Mouse (Mus musculus) spleen, embryonic (tissue): ENCODE measurements around the gene Pnma1.

Source experiments
- CTCF ChIA-PET: fragments of 350-600 bp; sonication (Branson Sonifier 250); formaldehyde crosslinking; loops from one replicate; lab custom pipeline; 2022; lab: Charles Lee

Pnma1 gene

DNA sequence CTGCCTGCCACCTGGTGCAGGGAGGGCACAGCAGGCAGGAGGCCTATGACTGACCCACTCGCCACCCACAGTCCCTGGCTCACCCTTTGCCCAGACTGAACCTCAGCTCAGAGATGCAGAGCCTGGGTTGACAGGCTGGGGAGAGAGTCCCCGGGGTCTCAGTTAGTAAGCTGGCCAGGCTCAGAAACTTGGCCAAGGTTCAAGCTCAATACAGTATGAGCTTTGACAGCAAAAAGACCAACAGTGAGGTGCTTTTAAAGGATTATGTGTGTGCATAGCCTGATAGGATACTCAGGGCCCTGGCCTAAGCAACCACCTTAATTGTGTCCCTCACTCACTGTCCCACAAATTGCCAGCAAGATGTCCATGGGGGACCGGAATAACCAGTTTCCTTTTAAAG lies 31.8 kb upstream of the Pnma1 start:
- CTCF ChIA-PET, result no interaction called here

DNA sequence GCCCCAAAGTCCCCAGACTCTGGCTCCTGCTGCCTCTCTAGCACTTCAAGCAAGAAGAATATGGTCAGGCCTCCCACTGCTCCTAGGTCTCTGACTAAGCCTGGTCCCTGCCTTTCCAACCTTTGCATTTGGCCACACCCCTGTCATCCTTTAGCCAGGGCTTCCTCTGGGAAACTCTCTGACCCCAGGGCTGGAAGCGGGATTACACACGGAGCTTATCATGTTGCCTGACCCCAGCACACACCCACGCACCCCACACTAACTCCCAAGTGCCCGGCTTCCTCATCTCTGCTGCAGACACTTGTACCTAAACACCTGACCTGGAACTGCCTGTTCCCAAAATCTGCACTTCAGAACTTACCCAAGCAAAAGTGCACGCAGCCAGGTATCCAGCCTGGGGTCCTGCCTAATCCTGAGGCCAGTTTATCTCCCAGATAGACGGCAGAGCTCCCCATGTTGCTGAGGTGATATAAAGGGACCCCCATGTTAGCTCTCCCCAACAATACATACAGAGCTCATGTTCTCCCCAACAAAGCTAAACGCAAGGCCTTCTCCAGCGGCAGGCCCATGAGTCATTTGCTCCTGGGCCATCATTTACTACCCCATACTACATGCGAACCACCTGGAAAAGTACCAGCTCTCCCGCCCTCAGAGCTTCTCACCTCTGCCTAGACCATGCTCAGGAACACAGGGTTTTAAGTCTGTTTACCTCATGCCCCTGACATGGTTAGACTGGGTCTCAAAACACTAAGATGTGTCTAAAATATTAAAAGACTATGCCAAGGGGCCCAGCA lies 30.6 kb upstream of the Pnma1 start:
- CTCF ChIA-PET, result interaction anchor here (0.7 to 5.5 kb wide), 2 partner anchors 10 to 32 kb away, joined by 3 to 40 read pairs; no protein-coding TSS in a partner anchor

DNA sequence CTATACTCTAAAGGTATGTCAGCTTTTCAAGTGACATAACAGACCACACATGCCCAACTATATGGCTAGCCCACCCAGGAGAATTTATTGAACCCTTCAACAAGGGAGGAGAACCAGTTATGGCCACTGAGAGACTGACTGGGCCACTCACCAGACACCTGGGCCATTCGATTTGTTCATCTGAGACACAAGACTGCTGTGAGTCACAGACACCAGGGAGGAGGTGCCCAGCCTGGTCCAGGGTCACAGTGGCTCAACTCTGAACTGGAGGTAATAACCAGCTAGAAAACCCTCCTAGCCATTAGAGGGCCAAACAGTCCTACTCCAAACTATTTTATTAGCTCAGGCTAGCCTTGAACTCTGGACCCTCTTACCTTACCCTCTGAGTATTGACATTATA lies 29.8 kb upstream of the Pnma1 start:
- CTCF ChIA-PET, result interaction anchor here (5.5 kb wide), 1 partner anchor 10 kb away, joined by 40 read pairs; no protein-coding TSS in a partner anchor

DNA sequence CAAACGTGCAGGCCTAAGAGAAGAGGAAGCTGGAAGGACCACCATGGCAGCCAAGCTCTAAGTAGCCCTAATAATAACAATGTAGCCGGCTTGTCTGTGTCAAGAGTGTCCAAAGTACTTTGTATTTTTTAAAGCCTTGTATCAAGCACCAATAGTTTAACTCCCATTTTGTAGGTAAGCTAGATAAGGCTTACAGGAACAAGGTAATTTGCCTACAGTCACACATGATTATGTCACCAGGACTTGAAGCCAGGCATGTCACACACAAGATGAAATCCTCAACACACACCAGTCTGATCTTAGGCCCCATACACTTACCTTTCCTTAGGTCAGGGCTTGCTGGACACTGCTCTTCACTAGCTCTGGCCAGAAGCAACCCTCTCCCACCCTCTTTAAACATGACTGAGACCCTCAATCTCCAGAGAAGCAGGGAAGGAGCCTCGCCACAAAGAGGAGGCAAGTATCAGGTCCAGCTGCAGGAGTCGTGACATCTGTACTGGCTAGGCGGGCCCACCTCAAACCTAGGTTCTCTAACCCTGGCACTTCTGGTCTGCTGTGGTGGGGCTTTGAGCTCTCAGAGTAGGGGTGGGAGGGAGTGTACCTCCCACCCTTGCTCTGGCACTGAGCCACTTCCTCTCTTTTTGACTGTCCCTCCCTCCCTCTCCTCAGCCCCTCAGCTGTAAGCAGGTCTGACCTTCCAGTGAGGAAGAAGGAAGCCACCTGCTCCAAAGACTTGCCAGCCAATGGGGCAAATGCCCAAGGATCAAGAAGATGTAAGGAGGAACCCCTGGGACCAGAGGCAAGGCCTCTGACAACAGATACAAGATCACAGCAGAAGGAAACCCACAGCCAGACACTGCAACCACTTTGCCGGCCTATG lies 28.8 kb upstream of the Pnma1 start:
- CTCF ChIA-PET, result interaction anchor here (0.6 to 5.5 kb wide), 4 partner anchors 11 to 483 kb away, joined by 3 to 40 read pairs (median 3); no protein-coding TSS in a partner anchor

DNA sequence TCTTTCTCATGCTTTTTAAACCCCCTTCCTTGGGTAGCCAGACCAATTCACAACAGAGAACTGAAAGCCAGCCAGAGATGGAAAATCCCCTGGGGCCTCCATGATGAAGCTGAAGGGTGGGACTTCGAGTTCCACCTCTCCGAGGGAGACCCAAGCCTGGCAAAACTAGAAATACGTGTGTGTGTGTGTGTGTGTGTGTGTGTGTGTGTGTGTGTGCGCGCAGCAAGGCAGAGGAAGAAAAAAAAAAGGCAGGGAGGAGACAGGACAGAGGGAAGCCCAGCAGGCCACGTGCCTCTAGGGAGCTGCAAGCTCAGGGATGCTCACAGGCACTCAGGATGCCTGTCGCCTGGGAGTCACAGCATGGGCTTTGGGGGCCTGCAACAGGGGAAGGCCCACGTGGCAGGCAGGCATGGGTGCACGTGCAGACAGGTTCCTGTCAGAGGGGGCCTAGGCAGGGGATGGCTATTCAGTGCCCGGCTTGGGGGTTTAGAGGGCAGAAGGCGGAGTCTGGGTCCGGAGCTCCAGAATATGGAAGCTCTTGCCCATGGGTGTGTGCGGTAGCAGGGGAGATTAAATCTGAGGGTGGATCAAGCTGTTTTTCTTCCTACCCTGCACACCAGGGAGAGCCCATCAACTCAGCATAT lies 28.0 kb upstream of the Pnma1 start:
- CTCF ChIA-PET, result interaction anchor here (0.6 to 5.5 kb wide), 6 partner anchors 9 to 70 kb away, joined by 3 to 40 read pairs (median 5); no protein-coding TSS in a partner anchor

DNA sequence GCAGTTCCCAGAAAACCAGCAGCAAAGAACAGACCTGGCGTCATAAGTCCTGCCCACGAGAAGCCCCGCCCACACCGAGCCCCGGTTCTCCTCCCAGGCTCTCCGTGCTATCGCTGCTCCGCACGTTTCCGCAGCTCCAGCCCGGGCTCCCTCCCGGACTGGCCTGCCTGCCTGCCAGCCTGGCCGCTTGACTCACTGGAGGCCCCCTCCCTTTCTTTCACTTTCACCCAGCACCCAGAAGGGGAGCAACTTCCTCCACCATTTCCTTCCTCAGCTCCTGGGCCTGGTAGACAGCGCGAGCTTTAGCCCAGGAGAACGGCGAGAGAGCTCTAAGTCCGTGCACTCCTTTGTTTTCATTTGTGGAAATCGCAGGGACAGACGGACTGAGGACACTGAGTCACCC lies 27.4 kb upstream of the Pnma1 start:
- CTCF ChIA-PET, result interaction anchor here (0.6 to 5.5 kb wide), 4 partner anchors 8 to 27 kb away, joined by 4 to 40 read pairs (median 7); no protein-coding TSS in a partner anchor

DNA sequence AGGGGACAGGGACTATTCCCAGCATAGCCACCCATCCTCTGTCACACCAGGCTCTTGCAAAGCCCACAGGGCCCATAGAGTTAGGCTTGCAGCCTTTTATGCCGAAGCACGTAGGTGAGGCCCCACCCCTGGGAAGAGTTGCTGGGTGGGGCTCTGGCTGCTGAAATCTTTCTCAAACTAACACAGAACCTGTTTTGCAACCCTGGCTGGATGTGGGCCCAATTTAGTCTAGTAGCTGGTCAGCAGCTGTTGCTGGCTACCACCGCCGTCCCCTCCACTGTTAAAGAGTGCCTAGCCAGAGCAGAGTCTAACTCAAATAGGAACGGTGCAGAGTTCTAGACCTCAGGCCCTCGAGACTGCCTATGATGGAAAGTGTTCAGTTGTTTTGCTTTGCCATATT lies 26.6 kb upstream of the Pnma1 start:
- CTCF ChIA-PET, result interaction anchor here (1.0 to 5.5 kb wide), 2 partner anchors 14 kb away, joined by 6 to 40 read pairs; no protein-coding TSS in a partner anchor

DNA sequence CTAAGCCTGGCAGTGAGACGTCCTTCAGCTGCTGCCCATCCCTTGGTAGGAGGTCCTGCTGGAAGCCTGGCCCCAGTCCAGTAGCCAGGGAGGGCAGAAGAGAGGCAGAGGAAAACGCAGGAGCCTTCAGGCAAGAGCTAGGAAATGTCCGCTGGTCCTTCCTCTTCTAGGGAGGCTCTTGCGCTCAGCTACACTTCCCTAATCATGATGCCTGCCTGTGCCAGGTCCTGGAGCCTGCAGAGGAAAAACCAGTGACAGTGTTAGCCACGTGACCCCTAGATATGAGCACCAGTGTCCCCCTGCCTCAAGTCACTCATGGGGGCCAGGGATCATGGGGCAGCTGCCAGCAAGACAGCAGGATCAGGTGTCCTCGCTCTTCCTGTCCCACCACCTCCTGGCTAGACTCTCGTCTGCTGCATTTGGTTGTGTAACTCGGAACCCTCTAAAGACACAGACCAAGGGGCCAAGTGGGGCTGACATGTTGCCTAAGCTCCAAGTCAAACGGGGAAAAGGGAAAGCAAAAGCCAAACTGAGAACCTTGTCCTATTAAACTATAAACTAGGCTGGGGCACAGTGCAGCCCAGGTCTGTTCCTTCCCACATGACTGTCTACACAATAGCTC lies 26.0 kb upstream of the Pnma1 start:
- CTCF ChIA-PET, result interaction anchor here (0.6 to 5.5 kb wide), 3 partner anchors 11 to 14 kb away, joined by 6 to 40 read pairs (median 8); no protein-coding TSS in a partner anchor

DNA sequence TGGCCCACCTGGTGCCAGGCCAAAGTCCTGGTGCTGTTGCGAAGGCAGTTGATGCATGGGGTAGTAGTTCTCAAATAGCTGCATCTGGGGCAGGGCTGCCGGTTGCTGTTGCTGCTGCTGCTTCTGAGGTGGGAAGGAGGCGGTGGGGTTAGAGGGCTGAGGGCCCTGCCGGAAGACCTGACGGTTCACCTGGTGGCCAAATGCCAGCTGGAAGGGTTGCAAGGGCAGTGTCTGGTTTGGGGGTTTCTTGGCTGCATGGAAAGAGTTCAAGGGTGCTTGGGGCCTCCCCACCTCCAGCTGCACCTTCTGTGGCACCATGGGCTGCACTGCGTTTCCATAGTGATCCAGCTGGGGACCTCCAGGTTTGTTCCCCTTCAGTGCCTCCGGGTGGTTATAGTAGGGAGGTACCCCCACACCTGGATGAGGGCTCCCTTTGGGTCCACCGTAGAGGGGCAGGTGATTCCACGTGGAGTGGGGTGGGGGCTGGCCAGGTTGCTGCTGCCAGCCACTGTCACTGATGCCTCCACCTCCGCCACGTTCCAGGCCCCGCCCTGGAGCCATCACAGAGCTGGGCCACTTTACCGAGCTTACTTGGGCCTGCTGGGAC lies 25.1 kb upstream of the Pnma1 start:
- CTCF ChIA-PET, result interaction anchor here (0.6 to 1.5 kb wide), 2 partner anchors 20 to 105 kb away, joined by 4 to 7 read pairs; no protein-coding TSS in a partner anchor

DNA sequence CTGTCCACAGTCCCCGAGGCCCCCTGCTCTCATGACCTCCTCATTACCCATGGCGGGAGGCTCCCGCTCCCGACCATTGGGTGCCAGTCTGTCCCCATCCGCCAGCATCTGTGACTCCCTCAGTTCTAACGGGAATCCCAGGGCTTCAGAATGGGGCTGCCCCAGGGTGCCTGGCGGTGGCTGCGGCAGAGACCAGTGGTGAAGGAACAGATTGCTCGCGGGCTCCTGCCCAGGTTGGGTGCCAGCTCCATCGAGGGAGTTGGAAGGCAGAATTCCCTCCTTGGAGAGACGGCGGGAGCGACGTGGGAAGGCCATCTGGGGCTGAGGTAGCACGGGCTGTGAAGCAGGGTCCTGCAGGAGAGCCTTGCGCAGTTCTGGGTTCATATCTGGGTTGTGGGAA lies 24.6 kb upstream of the Pnma1 start:
- CTCF ChIA-PET, result interaction anchor here (0.6 to 1.5 kb wide), 3 partner anchors 21 to 106 kb away, joined by 3 to 7 read pairs (median 4); no protein-coding TSS in a partner anchor

DNA sequence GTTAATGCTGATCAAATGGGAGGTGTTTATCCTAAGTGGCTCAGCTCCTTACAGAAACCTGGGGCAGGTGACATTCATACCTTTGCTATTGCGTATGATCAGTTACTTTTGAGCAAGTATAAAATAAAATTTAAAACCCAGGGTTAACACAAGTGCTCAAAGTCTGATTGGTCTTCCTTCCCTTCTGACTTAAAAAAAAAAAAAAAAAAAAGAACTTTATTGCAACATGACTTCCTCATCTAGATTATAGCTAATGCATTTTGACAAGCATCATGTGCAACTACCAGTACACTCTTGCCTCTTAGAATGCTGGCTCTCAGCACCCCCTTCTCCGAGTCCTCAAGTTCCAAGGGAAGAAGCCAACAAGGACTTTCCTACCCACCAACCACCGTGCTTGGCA lies 23.9 kb upstream of the Pnma1 start:
- CTCF ChIA-PET, result interaction anchor here (0.6 to 1.5 kb wide), 2 partner anchors 21 to 74 kb away, joined by 3 to 7 read pairs; no protein-coding TSS in a partner anchor

DNA sequence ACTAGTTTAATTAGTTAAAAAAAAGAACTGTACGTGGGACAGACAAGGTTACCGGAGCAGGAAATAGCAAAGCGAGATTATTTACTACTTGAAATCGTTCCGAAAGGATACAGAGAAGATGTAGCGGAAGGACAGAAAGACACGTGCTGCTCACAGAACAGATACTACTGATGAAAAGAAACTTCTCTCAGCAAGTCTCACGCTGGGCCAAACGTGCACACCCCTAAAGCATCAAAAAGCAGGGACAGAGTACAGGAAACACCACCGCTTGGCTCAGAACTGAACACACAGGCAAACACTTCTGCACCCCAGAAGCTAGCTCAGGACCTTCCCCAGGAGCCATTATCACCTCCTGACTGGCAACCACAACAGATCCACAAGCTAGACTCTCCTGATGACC lies 22.3 kb upstream of the Pnma1 start:
- CTCF ChIA-PET, result no interaction called here

DNA sequence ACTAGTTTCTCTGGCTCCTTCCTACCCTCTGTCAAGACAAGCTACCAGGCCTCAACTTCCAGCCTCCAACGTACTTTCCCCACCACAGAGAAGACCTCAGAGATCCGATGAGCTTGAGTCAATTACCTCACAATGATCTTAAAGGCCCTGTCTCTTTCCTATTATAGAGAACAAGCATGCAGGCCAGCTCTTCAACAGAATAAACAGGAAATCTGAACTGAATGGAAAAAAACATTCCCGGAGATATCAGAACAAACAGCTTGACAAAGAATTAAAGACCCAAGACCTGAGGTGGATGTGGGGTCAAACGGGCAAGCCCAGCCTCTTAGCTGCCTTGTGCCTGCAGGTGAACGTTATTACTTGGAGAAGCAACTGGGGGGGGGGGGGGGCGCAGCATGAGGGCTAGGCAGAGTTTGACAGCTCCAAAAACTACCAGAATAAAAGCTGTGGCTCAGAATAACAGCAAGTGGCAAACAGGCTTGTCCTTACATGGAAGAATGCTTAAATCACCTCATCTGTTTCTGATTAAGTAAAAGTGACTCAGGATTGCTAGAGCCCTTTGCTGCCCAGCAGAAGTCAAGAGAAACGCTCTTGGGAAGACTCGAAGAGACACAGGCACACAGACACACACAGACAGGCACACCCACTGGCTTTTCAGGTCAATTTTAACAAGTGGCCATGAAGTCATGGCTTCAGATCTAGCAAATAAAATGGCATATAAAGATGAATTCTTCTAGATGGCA lies 17.5 kb upstream of the Pnma1 start:
- CTCF ChIA-PET, result no interaction called here

DNA sequence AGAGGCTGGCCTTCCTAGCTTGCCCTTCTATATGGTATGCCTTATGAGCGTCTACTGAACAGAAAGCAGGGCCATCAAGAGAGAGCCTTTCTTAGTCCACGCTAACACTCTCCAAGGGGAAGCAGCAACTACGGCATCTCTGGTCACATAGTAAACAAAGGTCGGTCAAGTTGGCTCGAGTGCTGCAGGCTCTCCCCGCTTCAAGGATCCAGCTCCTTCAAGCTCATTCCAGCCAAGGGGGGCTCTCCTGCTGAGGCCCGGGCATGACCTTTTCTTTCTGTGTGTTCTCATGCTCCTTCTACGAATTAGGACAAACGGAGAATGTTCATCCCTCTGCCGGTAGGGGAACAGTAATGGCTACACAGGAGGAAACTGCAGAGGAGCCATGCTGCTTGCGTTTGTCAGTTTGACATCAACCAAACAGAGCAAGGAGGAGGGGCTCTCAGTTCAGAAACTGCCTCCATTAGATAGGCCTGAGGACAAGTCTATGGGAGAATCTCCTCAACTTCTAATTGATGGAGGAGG lies 15.4 kb upstream of the Pnma1 start:
- CTCF ChIA-PET, result interaction anchor here (0.6 to 1.7 kb wide), 4 partner anchors 12 to 30 kb away, joined by 3 to 4 read pairs (median 3); no protein-coding TSS in a partner anchor

DNA sequence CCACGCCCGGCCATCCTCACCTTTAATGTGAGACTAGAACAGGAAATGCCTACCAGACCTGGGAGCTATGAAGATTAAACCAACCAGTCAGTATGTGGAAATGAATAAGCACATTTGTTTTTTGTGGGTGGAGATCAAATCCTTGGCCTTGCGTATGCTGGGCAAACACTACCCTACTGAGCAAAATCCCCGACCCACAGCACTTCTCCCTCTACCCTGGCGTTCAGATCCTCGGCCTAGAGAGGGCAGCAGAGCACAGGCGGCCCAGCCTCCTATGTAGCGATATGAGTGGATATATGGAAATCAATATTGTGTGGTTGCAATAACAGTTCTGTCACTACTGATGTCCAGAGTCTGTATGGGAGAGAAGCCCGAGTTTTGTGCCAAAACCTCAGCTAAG lies 14.8 kb upstream of the Pnma1 start:
- CTCF ChIA-PET, result interaction anchor here (0.6 to 1.7 kb wide), 5 partner anchors 13 to 88 kb away, joined by 3 to 6 read pairs (median 3); no protein-coding TSS in a partner anchor

DNA sequence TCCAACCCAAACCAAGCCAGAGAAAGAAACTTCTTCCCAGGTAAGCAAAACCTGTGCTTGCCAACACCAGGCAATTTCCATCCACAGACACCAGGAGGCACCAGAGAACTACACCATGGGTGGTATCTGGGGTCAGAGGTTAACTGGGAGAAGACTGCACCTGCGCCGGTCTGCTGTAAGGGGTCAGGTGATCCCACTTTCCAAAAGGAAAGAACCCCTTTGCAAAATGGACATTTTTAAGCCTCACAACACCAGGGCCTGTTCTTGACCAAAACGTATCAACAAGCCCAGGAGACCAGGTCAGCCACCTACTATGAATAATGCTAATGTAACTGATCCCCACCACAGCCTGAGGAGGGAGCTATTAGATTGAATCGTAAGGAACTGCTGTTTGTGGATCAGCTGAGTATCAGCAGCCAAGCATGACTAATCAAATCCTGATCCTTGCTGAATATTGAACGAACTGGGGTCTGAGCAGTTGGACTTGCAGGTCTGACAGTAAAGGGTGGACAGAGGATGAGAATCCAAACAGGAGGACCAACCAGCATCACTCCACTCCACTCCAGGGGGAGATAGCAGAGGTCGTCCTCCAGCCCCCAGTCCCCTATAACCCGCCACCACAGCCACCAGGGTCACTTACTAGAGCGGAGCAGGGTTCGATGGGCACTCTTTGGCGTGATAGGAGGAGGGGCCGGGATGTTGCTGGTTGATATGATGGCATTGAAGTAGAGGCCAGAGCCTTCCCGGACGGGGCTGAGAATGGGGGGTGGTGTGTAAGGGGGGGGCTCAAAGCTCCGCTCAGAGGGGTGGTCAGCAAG lies 13.5 kb upstream of the Pnma1 start:
- CTCF ChIA-PET, result interaction anchor here (0.8 to 1.0 kb wide), 2 partner anchors 27 to 85 kb away, joined by 3 to 9 read pairs; no protein-coding TSS in a partner anchor

DNA sequence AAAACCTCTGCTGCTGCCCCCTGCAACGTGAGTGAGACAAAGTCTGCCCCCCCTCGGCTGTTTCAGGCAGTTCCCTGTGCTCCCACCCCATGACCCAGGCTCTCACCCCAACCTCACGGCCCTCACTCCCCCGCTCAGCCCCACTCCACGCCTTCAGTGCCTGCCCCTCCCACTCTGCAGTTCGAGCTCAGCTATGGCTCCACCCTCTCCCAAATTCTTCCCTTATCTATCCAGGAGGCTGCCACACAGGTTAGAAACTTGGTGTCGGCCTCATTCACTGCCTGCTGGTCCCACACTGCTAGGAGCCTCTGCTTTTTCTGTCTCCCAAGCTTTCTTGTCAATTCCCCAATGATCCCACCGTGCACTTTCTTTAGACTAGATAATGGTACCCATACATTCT lies 12.8 kb upstream of the Pnma1 start:
- CTCF ChIA-PET, result interaction anchor here (1.0 to 1.2 kb wide), 2 partner anchors 13 to 86 kb away, joined by 3 to 6 read pairs; no protein-coding TSS in a partner anchor

DNA sequence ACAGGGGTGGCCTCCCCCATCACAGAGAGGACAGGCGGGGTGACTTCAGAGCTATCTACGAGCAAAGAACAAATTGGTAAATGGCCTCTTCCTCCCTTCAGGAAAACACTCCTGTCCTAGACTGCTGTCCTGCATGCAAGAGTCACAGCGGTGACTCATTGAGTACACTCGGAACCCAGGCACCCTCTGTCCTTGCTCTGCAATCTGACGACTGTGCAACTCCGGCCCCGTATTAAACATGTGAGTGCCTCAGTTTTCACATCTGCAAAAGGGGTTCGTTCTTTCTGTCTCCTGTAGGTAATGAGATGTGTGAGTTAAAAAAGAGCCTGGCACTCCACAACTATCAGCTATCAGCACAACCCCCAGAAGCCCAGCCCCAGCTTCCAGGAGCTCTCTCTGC lies 12.2 kb upstream of the Pnma1 start:
- CTCF ChIA-PET, result interaction anchor here (0.6 to 1.2 kb wide), 2 partner anchors 14 to 16 kb away, joined by 3 to 6 read pairs; no protein-coding TSS in a partner anchor
